Mouse (Mus musculus) limb, embryonic 12.5 days (tissue): ENCODE measurements around the gene Slc25a21. TPM values are rescaled to one million over a fixed set of nuclear protein-coding genes. Genes with fewer than 3 reads are reported as not detected.

ENCODE experiments used
- ATAC-seq: fragments of 200-750 bp; cut with Nextera tagmentation; 2 replicates; pipeline ENCODE4 v1.8.0; 2017; ENCODE audit warnings: low read depth, moderate TSS enrichment; ENCODE audit not compliant: insufficient number of reproducible peaks, insufficient read depth, low FRiP score, low TSS enrichment
- H3K27ac ChIP-seq: fragments of 300-500 bp; sonication (generic); 2 replicates; pipeline ENCODE4 v1.5.1; 2016; ENCODE audit warnings: mild to moderate bottlenecking, moderate library complexity
- H3K27me3 ChIP-seq: fragments of 300-500 bp; sonication (generic); 2 replicates; pipeline ENCODE4 v1.6.1; 2016; ENCODE audit warnings: mild to moderate bottlenecking, moderate library complexity
- H3K36me3 ChIP-seq: fragments of 300-500 bp; sonication (generic); 2 replicates; pipeline ENCODE4 v1.6.1; 2016; ENCODE audit warnings: mild to moderate bottlenecking, moderate library complexity
- H3K4me1 ChIP-seq: fragments of 300-500 bp; sonication (generic); replicated peaks from 2 replicates; pipeline ENCODE4 v1.6.1; 2016
- H3K4me2 ChIP-seq: fragments of 300-500 bp; sonication (generic); 2 replicates; pipeline ENCODE4 v1.6.1; 2016; ENCODE audit warnings: mild to moderate bottlenecking, moderate library complexity
- H3K4me3 ChIP-seq: fragments of 300-500 bp; sonication (generic); replicated peaks from 2 replicates; pipeline ENCODE4 v1.5.1; 2016; ENCODE audit warnings: mild to moderate bottlenecking
- H3K9ac ChIP-seq: fragments of 300-500 bp; sonication (generic); replicated peaks from 2 replicates; pipeline ENCODE4 v1.6.1; 2016; ENCODE audit warnings: mild to moderate bottlenecking, moderate library complexity
- H3K9me3 ChIP-seq: fragments of 300-500 bp; sonication (generic); 2 replicates; pipeline ENCODE4 v1.6.1; 2016; ENCODE audit warnings: mild to moderate bottlenecking, moderate library complexity
- WGBS: fragments of 180-500 bp; shearing (Covaris S2); methylation state at CpG from one replicate; pipeline ENCODE4 v1.1.7; 2016; 5-methylcytosine and 5-hydroxymethylcytosine counted together
- polyA plus RNA-seq: library from polyadenylated mRNA; unstranded; fragments of >200 nt; fragmentation: Nextera tagmentation; extraction: Ambion mirVana; gene quantifications from 2 replicates; pipeline ENCODE4 v1.2.1, GENCODE M21; 2016

Slc25a21 gene
- polyA plus RNA-seq, 1 experiment from 2014 or later = 1.1 TPM

DNA sequence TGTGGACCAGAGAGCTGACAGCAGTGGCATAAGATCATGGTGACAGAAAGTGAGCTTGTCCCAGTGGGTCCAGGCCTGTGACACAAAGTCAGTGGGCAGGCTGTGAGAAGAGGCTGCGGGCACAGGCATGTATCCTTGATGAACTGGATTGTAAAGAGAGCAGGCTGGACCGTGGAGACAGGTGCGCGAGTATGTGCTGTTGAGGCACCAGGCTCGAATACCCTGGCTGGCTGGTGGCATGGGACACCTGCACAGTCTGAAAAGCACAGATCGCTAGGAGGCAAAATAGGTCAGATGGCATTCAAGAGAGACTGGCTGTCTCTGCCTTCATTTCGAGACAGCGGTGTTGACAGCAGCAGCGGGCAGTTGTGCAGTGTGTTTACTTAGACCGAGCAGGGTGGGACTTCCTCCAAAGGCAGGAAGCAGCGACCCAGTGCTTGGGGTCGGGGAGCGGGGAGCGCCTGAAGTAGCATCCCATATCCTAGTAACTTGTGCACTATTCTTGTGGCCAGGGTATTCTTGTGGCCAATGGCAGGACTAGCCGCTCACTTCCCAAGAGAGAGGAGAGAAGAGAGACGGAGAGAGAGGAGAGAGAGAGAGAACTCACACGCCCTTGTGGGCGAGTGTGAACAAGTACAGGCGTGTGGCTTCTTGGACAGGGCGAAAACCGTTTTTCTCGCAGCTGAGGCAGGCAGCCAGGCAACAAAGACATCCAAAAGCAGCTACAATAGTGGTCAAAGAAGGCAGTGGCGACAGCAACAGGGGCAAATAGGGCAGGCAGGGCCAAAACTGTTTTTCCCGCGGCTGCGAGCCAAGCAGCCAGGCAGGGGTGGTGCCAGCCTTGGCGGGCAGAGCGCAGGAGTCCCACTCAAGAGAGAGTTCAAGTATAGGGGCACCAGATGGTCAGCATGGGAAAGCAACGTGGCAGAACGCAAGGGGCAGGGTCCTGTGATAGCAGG is 14.4 kb upstream of the Slc25a21 start:
- Histone ChIP-seq H3K27me3 (no peaks in the 10 kb centered on the region; the same call in 1 of the 2 replicates), H3K27ac (no peak overlapping the region), H3K4me3 (peak overlapping the region; percentile 51), H3K36me3 (no peaks in the 10 kb centered on the region), H3K9me3 (no peaks in the 10 kb centered on the region), H3K9ac (peak overlapping the region; percentile 71), H3K4me2 (peak overlapping the region; percentile 81), H3K4me1 (no peaks in the 10 kb centered on the region; the same call in 1 of the 2 replicates)
- ATAC-seq = peak; percentile 56; the same call in 1 of the 2 replicates
- WGBS = 8% methylated on average over 30 of the region's 30 CpGs

DNA sequence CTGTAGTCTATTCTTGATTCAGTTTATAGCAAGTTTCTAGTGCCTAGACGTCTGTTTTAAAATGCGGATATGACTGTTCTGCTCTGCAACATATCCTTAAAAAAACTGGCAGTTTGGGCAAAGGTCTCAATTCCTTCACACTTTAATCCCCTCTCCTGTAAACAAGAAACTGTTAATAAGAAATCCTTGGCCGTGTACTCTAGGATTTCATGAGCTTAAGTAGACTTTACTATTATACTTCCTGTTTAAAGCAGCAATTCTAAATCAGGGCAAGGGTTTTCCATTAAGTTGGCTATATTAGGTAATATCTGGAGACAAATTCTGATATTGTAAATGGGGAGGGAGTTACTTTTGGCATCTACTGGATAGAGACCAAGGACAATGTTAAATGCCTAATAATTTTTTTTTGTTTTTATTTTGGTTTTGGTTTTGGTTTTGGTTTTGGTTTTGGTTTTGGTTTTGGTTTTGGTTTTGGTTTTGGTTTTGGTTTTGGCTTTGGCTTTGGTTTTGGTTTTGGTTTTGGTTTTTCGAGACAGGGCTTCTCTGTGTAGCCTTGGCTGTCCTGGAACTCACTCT is 7.1 kb upstream of the Slc25a21 start:
- Histone ChIP-seq H3K4me2 (no peak overlapping the region), H3K9ac (no peak overlapping the region), H3K36me3 (no peaks in the 10 kb centered on the region), H3K27me3 (no peaks in the 10 kb centered on the region), H3K4me1 (no peaks in the 10 kb centered on the region), H3K4me3 (no peak overlapping the region), H3K9me3 (no peaks in the 10 kb centered on the region), H3K27ac (no peak overlapping the region)
- no peak for ATAC-seq
- 83% methylated on average over 4 of the region's 4 CpGs for WGBS

DNA sequence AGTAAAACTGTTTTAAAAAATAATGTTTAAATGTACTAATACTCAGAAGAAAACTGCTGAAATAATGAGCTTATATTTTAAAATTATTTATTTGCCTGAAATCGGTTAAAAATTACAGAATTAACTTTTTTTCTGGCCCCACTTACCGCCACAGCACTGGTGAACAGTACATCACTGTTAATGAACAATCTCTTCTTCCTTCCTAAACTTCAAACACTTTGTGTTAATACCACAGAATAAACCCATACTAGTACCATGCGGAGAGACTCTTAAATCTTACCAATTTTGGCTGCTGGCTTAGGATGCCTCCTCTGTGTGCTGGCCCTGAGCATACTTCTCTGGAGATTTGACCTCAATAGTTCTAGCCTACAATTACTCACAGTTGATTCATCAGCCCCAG is 4.6 kb upstream of the Slc25a21 start:
- Histone ChIP-seq H3K9me3 (no peaks in the 10 kb centered on the region), H3K9ac (no peak overlapping the region), H3K27me3 (peaks cover 17% of the 10 kb centered on the region), H3K36me3 (no peaks in the 10 kb centered on the region), H3K4me2 (no peak overlapping the region), H3K4me1 (no peaks in the 10 kb centered on the region; the same call in 1 of the 2 replicates), H3K4me3 (no peak overlapping the region), H3K27ac (no peak overlapping the region)
- no peak for ATAC-seq
- 90% methylated on average over 3 of the region's 3 CpGs for WGBS

DNA sequence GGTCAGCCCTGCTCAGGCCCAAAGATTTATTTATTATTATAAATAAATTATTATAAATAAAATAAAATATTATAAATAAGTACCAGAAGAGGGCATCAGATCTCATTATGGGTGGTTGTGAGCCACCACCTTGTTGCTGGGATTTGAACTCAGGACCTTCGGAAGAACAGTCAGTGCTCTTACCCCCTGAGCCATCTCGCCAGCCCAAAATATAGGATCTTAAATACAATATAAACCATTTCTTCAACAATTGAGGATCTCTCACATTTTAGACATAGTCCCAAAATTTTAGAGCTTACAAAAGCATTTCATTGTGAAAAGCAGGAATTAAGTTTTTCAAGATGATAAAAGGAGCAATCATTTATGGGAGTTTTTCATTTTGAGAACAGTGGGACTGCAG is 2.2 kb upstream of the Slc25a21 start:
- H3K4me1 ChIP-seq = no peaks in the 10 kb centered on the region; the same call in 1 of the 2 replicates
- H3K4me2 ChIP-seq = no peak overlapping the region
- no peak overlapping the region for H3K4me3 ChIP-seq
- no peaks in the 10 kb centered on the region for H3K9me3 ChIP-seq
- H3K27ac ChIP-seq = no peak overlapping the region
- H3K27me3 ChIP-seq = peaks cover 29% of the 10 kb centered on the region
- no peaks in the 10 kb centered on the region for H3K36me3 ChIP-seq
- 93% methylated on average over 2 of the region's 2 CpGs for WGBS
- H3K9ac ChIP-seq = no peak overlapping the region
- ATAC-seq = no peak

DNA sequence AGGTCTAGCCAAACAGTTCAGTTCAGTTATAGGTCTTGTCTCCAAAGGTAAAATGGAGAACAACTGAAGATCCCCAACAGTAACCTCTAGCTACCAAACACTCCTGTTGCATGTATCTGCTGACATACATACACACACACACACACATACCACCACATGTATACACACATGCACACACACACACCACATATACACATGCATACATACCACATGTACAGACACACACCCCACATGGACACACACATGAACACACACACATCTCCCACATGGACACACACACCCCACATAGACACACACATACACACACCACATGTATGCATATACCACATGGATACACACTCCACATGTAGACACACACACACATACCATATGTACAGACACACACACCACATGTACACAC is 997 bp upstream of the Slc25a21 start:
- no peak for ATAC-seq
- no peak overlapping the region for H3K9ac ChIP-seq
- no peak overlapping the region for H3K4me3 ChIP-seq
- H3K27ac ChIP-seq = no peak overlapping the region
- no peaks in the 10 kb centered on the region; the same call in 1 of the 2 replicates for H3K4me1 ChIP-seq
- no peak overlapping the region for H3K4me2 ChIP-seq
- H3K9me3 ChIP-seq = no peaks in the 10 kb centered on the region
- H3K27me3 ChIP-seq = peaks cover 32% of the 10 kb centered on the region
- no peaks in the 10 kb centered on the region for H3K36me3 ChIP-seq

DNA sequence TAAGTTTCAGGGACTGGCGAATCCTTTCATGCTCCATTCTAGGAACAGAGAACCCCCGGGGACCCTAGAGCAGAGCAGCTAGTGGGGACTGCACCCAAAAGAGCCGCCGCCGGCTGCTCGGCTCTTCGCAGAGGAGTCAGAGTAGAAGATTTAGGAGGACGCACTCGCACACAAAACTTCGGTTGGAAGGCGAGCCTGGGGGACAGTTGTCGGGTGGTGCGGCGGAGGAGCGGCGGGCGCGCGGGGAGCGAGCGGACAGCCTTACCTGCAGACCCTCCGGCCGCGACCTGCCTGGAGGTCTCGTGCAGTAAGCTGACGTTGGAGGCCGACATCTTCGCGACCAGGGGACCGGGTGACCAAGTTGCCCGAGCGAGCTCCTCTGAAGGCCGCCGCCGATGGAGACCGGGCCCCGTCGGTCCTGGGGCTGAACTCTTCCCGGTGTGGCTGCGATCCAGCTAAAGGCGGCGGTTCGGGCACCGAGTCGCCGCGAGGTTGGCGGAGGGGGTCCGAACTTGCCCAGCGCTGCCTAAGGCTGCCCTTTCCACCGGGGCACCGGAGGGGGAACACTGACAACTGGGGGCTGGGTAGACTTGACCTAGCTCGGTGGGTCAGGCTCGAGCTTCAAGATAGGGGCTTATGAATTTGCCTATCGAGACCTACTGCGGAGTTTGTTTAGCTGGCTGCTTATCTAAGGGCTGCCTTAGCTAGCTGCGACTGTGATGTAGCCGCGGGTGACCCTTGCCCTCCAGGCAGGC is 487 bp downstream of the Slc25a21 start:
- peak; percentile 52; the same call in 1 of the 2 replicates for ATAC-seq
- Histone ChIP-seq H3K4me2 (peak overlapping the region; percentile 79), H3K9me3 (no peaks in the 10 kb centered on the region), H3K27ac (no peak overlapping the region), H3K4me3 (peak overlapping the region; percentile 52), H3K9ac (peak overlapping the region; percentile 61), H3K4me1 (no peaks in the 10 kb centered on the region; the same call in 1 of the 2 replicates), H3K27me3 (peaks cover 34% of the 10 kb centered on the region), H3K36me3 (no peaks in the 10 kb centered on the region)
- WGBS = under 1% methylated on average over 48 of the region's 59 CpGs

DNA sequence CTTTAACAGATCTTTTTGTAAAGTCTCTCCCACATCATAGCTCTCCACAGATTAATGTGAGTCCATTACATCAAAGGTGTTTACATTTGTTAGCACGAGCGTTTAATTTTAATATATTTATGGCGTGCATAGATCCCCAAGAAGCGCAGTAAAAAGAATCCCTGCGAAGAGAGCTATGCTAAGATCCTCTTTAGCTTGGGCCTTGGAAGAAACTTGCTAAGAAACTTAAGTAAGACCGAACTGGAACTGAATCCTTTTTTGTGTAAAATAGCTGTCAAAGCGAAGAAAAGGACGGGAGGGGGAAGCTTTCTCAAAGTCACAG is 1.0 kb downstream of the Slc25a21 start:
- H3K9me3 ChIP-seq = no peaks in the 10 kb centered on the region
- no peak for ATAC-seq
- peak overlapping the region; percentile 79 for H3K4me2 ChIP-seq
- peak overlapping the region; percentile 52 for H3K4me3 ChIP-seq
- H3K27ac ChIP-seq = no peak overlapping the region
- peaks cover 39% of the 10 kb centered on the region for H3K27me3 ChIP-seq
- H3K36me3 ChIP-seq = no peaks in the 10 kb centered on the region
- WGBS = 8% methylated on average over 8 of the region's 8 CpGs
- peak overlapping the region; percentile 61 for H3K9ac ChIP-seq
- no peaks in the 10 kb centered on the region; the same call in 1 of the 2 replicates for H3K4me1 ChIP-seq

DNA sequence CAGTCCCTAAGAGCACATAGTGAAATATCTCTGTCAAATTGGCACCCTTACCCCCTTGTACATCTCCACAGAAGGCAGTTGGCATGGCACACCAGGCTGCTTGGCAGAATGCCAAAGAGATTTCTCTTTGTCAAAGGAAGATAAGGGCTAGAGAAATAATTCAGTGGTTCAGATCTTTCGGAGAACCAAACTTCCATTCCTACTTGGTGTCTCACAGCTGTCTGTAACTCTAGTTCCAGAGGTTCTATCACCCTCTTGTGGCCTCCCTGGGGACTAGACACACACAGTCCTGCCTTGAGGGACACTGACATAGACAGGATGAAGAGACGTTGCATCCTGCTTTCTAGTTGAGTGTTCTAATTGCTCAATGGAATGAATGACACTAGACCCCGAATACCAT is 2.7 kb downstream of the Slc25a21 start:
- H3K36me3 ChIP-seq = no peaks in the 10 kb centered on the region
- H3K4me2 ChIP-seq = no peak overlapping the region
- peaks cover 43% of the 10 kb centered on the region for H3K27me3 ChIP-seq
- H3K9ac ChIP-seq = no peak overlapping the region
- WGBS = 44% methylated on average over 3 of the region's 3 CpGs
- H3K9me3 ChIP-seq = no peaks in the 10 kb centered on the region
- ATAC-seq = no peak
- no peak overlapping the region for H3K4me3 ChIP-seq
- no peak overlapping the region for H3K27ac ChIP-seq
- no peaks in the 10 kb centered on the region; the same call in 1 of the 2 replicates for H3K4me1 ChIP-seq

DNA sequence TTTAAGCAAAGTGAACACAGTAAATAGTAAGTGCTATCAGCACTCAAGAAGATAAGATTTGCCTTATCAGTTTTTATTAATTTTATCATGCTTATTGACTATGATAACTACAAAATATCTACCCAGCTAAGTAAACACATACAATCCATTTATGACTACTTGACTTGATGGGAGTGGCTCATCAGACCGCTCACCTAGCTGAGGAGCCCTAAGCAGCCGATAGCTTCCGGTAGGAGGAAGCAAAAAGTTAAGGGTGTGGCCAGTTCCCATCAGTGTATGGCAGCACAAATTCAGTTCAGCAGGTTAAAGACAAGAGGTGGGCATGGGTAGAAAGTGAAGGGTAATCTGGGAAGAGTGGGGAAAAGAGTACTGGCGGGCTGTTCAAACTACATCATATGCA is 10.2 kb downstream of the Slc25a21 start:
- Histone ChIP-seq H3K36me3 (no peaks in the 10 kb centered on the region), H3K4me1 (no peaks in the 10 kb centered on the region), H3K4me3 (no peak overlapping the region), H3K27ac (no peak overlapping the region), H3K27me3 (peaks cover 13% of the 10 kb centered on the region; the same call in 1 of the 2 replicates), H3K4me2 (no peak overlapping the region), H3K9ac (no peak overlapping the region), H3K9me3 (no peaks in the 10 kb centered on the region)
- ATAC-seq = no peak
- WGBS = 85% methylated on average over 4 of the region's 4 CpGs

DNA sequence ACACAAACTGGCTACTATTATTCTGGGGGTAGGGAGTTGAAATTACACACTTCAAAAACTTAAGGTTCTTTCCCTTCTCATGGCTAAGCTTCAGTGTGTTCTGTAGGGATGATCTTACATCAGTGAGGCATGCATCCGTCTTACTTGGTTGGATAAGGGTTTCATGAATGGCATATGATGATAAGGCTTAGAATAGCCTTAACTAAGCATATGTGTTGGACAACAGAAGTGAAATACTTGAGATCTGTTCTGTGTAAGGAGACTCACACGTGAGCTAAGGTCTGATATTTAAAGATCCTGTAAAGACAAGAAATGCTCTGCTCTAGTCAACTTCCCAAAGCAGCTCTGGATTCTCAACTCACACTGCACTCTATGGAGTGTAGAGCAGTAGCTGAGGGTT is 11.1 kb downstream of the Slc25a21 start:
- H3K27ac ChIP-seq = no peak overlapping the region
- no peaks in the 10 kb centered on the region for H3K4me1 ChIP-seq
- H3K36me3 ChIP-seq = no peaks in the 10 kb centered on the region
- no peak overlapping the region for H3K4me3 ChIP-seq
- H3K9ac ChIP-seq = no peak overlapping the region
- H3K27me3 ChIP-seq = peaks cover 6% of the 10 kb centered on the region; the same call in 1 of the 2 replicates
- H3K4me2 ChIP-seq = no peak overlapping the region
- H3K9me3 ChIP-seq = no peaks in the 10 kb centered on the region
- WGBS = 75% methylated on average over 2 of the region's 2 CpGs
- ATAC-seq = no peak

DNA sequence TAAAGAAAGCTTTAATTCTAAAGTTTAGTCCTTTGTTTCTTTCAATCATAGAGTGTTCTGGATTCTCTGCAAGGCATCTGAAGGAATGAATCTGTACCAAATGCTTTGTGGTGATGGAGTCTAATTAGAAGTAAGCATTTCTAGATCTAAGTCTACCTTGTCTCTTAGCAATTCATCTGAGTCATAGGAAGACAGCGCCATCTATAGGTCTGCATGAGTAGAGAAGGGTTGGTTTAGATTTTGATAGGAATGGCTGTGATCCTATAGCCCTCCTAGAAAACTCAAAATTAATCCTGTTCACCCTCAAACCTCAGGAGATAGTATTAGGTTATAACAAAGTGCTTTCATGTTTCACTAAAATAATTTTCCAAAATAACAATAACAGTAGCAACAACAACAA is 11.8 kb downstream of the Slc25a21 start:
- peaks cover 2% of the 10 kb centered on the region; the same call in 1 of the 2 replicates for H3K27me3 ChIP-seq

More for the DNA sequence above, 11.8 kb downstream of the Slc25a21 start:
- WGBS = 0% methylated on average over 1 of the region's 1 CpGs
- Histone ChIP-seq H3K36me3 (no peaks in the 10 kb centered on the region), H3K4me2 (no peak overlapping the region), H3K4me3 (no peak overlapping the region), H3K9me3 (no peaks in the 10 kb centered on the region), H3K4me1 (no peaks in the 10 kb centered on the region), H3K27ac (no peak overlapping the region), H3K9ac (no peak overlapping the region)
- ATAC-seq = no peak
